Mouse (Mus musculus) large intestine, adult 2 months (tissue): ENCODE results near the gene Tie1. TPM values are rescaled to one million over a fixed set of nuclear protein-coding genes. Genes with fewer than 3 reads are reported as not detected.
A peak's percentile ranks its signal among the peaks of the same experiment; 100 is the strongest.
"Not testable (repeated sequence)": the region's sequence is repeated elsewhere in the genome, so short reads cannot be mapped to it uniquely, and the experiment has no call there.

ENCODE experiments used
- DNase-seq: peaks from one replicate; pipeline ENCODE4 v3.0.0-alpha.2; 2012; ENCODE audit warnings: low read depth, low spot score
- WGBS: fragments of 180-500 bp; shearing (Covaris S2); methylation state at CpG from one replicate; pipeline ENCODE4 v1.1.7; 2018; 5-methylcytosine and 5-hydroxymethylcytosine counted together
- polyA plus RNA-seq: library from polyadenylated mRNA; depleted of rRNA; stranded (reverse); fragments of >200 nt; gene quantifications from 2 replicates; pipeline ENCODE4 v1.2.3, GENCODE M21; 2012; rRNA removed

Gene Tie1
- polyA plus RNA-seq = 7.9 and 11.3 TPM in 2 replicates

- 68% methylated on average over 8 of the region's 8 CpGs for WGBS
- DNase-seq = no peak
Observed at GRCm38 (mm10) chr4:118489717-118490132, at the start of gene Tie1. Gene Tie1 (minus strand): TSS chr4:118490061.

- 27% methylated on average over 6 of the region's 6 CpGs for WGBS
- no peak for DNase-seq
Observed at GRCm38 (mm10) chr4:118537801-118538200, 47.9 kb upstream of the Tie1 start.

- no peak for DNase-seq
- WGBS = 85% methylated on average over 6 of the region's 6 CpGs
Observed at GRCm38 (mm10) chr4:118535610-118536009, 45.7 kb upstream of the Tie1 start.

GRCm38 (mm10) chr4:118533605-118534004, 43.7 kb upstream of the Tie1 start:
- WGBS = 84% methylated on average over 7 of the region's 7 CpGs
- DNase-seq = no peak

GRCm38 (mm10) chr4:118533156-118533555, 43.3 kb upstream of the Tie1 start:
- DNase-seq = no peak
- WGBS = 75% methylated on average over 4 of the region's 4 CpGs

GRCm38 (mm10) chr4:118532663-118533062, 42.8 kb upstream of the Tie1 start:
- no peak for DNase-seq
- 54% methylated on average over 5 of the region's 5 CpGs for WGBS

- 52% methylated on average over 6 of the region's 6 CpGs for WGBS
- DNase-seq = no peak
Observed at GRCm38 (mm10) chr4:118527720-118528119, 37.9 kb upstream of the Tie1 start.

GRCm38 (mm10) chr4:118527335-118527681, 37.4 kb upstream of the Tie1 start:
- no peak for DNase-seq
- 29% methylated on average over 5 of the region's 5 CpGs for WGBS

GRCm38 (mm10) chr4:118526408-118527334, 36.8 kb upstream of the Tie1 start, which contains the start of gene 2610528J11Rik:
Gene 2610528J11Rik (plus strand): TSS chr4:118526999.
- WGBS = 23% methylated on average over 17 of the region's 17 CpGs
- peak; percentile 82 for DNase-seq

- 53% methylated on average over 3 of the region's 3 CpGs for WGBS
- no peak for DNase-seq
Observed at GRCm38 (mm10) chr4:118525779-118526178, 35.9 kb upstream of the Tie1 start.

- no peak for DNase-seq
- WGBS = 85% methylated on average over 7 of the region's 7 CpGs
Observed at GRCm38 (mm10) chr4:118523976-118524375, 34.1 kb upstream of the Tie1 start.

GRCm38 (mm10) chr4:118522248-118522647, 32.4 kb upstream of the Tie1 start:
- 75% methylated on average over 7 of the region's 7 CpGs for WGBS
- DNase-seq = no peak

GRCm38 (mm10) chr4:118518208-118518607, 28.3 kb upstream of the Tie1 start:
- DNase-seq = peak; percentile 27
- 19% methylated on average over 5 of the region's 5 CpGs for WGBS

- WGBS = 21% methylated on average over 16 of the region's 16 CpGs
- DNase-seq = peak; percentile 70
Observed at GRCm38 (mm10) chr4:118517497-118518146, 27.8 kb upstream of the Tie1 start.

GRCm38 (mm10) chr4:118516699-118517496, 27.0 kb upstream of the Tie1 start:
- WGBS = 12% methylated on average over 20 of the region's 20 CpGs
- peak; percentile 93 for DNase-seq

- no peak for DNase-seq
- 43% methylated on average over 6 of the region's 6 CpGs for WGBS
Observed at GRCm38 (mm10) chr4:118509050-118509449, 19.2 kb upstream of the Tie1 start.

GRCm38 (mm10) chr4:118507171-118507570, 17.3 kb upstream of the Tie1 start:
- not testable (repeated sequence) for DNase-seq
- WGBS = 36% methylated on average over 1 of the region's 1 CpGs

GRCm38 (mm10) chr4:118505551-118505950, 15.7 kb upstream of the Tie1 start:
- peak; percentile 39 for DNase-seq

GRCm38 (mm10) chr4:118500792-118501191, 10.9 kb upstream of the Tie1 start:
- WGBS = 58% methylated on average over 9 of the region's 9 CpGs
- no peak for DNase-seq

More at GRCm38 (mm10) chr4:118505551-118505950, 15.7 kb upstream of the Tie1 start:
- WGBS = 6% methylated on average over 3 of the region's 3 CpGs

GRCm38 (mm10) chr4:118500171-118500724, 10.4 kb upstream of the Tie1 start:
- DNase-seq = no peak
- 27% methylated on average over 6 of the region's 6 CpGs for WGBS
